Mouse (Mus musculus) neural tube, embryonic 13.5 days (tissue): ENCODE measurements at regions not wholly inside any gene's neighbourhood (a gene's known extent, or its start where the extent isn't known, plus 50 kb on each side); places are given as distances from the start of the nearest gene placed in this dataset.
"Not testable (repeated sequence)": the region's sequence is repeated elsewhere in the genome, so short reads cannot be mapped to it uniquely, and the experiment has no call there.

Experiments used
- ATAC-seq: fragments of 200-750 bp; cut with Nextera tagmentation; 2 replicates; pipeline ENCODE4 v1.8.0; 2017; ENCODE audit warnings: low read depth, mild to moderate bottlenecking, moderate TSS enrichment, moderate library complexity
- H3K27ac ChIP-seq: fragments of 300-500 bp; sonication (generic); replicated peaks from 2 replicates; pipeline ENCODE4 v1.5.1; 2015; ENCODE audit warnings: moderate library complexity, mild to moderate bottlenecking, inconsistent platforms
- H3K27me3 ChIP-seq: fragments of 300-500 bp; sonication (generic); 2 replicates; pipeline ENCODE4 v1.6.1; 2015; ENCODE audit warnings: mild to moderate bottlenecking, inconsistent platforms
- H3K36me3 ChIP-seq: fragments of 300-500 bp; sonication (generic); 2 replicates; pipeline ENCODE4 v1.6.1; 2015; ENCODE audit warnings: mild to moderate bottlenecking, inconsistent platforms
- H3K4me1 ChIP-seq: fragments of 300-500 bp; sonication (generic); replicated peaks from 2 replicates; pipeline ENCODE4 v1.6.1; 2015; ENCODE audit warnings: inconsistent platforms
- H3K4me2 ChIP-seq: fragments of 300-500 bp; sonication (generic); 2 replicates; pipeline ENCODE4 v1.6.1; 2015; ENCODE audit warnings: inconsistent platforms, mild to moderate bottlenecking, moderate library complexity
- H3K4me3 ChIP-seq: fragments of 300-500 bp; sonication (generic); 2 replicates; pipeline ENCODE4 v1.5.1; 2015; ENCODE audit warnings: mild to moderate bottlenecking, inconsistent platforms
- H3K9ac ChIP-seq: fragments of 300-500 bp; sonication (generic); 2 replicates; pipeline ENCODE4 v1.6.1; 2015; ENCODE audit warnings: moderate library complexity, mild to moderate bottlenecking, inconsistent platforms
- H3K9me3 ChIP-seq: fragments of 300-500 bp; sonication (generic); 2 replicates; pipeline ENCODE4 v1.6.1; 2016; ENCODE audit warnings: inconsistent platforms
- WGBS: fragments of 180-500 bp; shearing (Covaris S2); methylation state at CpG from one replicate; pipeline ENCODE4 v1.1.7; 2015; 5-methylcytosine and 5-hydroxymethylcytosine counted together

- no peaks in the 10 kb centered on the region for H3K9me3 ChIP-seq
- H3K4me1 ChIP-seq, result no peaks in the 10 kb centered on the region
- H3K4me3 ChIP-seq, result no peak overlapping the region
- no peak for ATAC-seq
- WGBS, result 91% methylated on average over 1 of the region's 1 CpGs
- no peaks in the 10 kb centered on the region for H3K36me3 ChIP-seq
- H3K9ac ChIP-seq, result no peak overlapping the region
- no peaks in the 10 kb centered on the region for H3K27me3 ChIP-seq
- H3K4me2 ChIP-seq, result no peak overlapping the region
- H3K27ac ChIP-seq, result no peak overlapping the region
Observed at GRCm38 (mm10) chr13:7967886-7968285, 234.8 kb upstream of the Adarb2 start.

DNA sequence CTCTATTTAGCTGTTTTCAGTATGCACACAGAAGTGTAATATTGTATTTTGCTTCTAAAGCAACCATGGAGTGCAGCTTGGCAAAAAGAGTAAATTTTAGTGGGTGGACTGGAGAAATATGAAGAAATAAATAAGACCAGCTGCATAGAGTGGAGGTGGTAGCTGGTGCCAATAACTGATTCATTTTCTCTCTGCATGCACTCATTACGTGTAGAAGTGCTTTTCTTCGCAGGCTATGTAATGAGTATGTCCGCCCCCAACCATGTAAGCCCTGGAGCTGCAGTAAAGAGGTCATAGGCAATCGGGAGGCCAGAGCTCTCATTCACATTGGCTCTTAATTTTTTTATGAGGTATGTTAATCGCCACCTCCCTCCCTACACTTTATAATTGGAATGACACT, 208.5 kb upstream of the Adarb2 start:
- Histone ChIP-seq H3K27me3 (no peaks in the 10 kb centered on the region), H3K9ac (no peak overlapping the region), H3K4me3 (no peak overlapping the region), H3K36me3 (no peaks in the 10 kb centered on the region), H3K4me1 (no peaks in the 10 kb centered on the region), H3K4me2 (no peak overlapping the region), H3K27ac (no peak overlapping the region), H3K9me3 (no peaks in the 10 kb centered on the region)
- ATAC-seq, result peak; percentile 36; the same call in 1 of the 2 replicates
- 71% methylated on average over 5 of the region's 5 CpGs for WGBS

DNA sequence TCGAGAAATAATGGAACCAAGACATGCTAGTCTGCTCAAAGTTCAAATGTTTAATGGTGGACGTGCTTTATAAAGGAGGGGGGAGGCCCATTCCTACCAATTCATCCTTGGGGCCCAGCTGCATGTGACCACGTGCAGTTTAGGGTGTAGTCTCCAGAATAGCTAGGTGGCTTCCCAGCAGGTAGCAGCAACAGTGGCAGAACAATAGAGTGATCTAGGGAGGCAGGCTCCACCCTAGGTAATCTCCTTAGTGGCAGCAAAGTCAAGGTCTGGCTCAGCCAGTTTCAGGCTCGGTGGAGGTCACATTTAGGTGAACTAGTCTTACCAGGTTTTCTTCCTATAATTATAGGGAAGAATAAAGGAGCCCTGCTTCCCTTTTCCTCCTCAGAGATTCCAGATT, 172.6 kb upstream of the Adarb2 start:
- WGBS, result 73% methylated on average over 4 of the region's 4 CpGs
- H3K4me1 ChIP-seq, ATAC-seq: not testable (repeated sequence)

GRCm38 (mm10) chr13:8050930-8051495, 151.7 kb upstream of the Adarb2 start:
- Histone ChIP-seq H3K9me3 (no peaks in the 10 kb centered on the region), H3K9ac (no peak overlapping the region), H3K4me2 (no peak overlapping the region), H3K36me3 (no peaks in the 10 kb centered on the region), H3K4me3 (no peak overlapping the region), H3K4me1 (no peaks in the 10 kb centered on the region), H3K27ac (no peak overlapping the region), H3K27me3 (no peaks in the 10 kb centered on the region)
- ATAC-seq, result no peak
- WGBS, result 67% methylated on average over 3 of the region's 3 CpGs

More for the DNA sequence above, 172.6 kb upstream of the Adarb2 start:
- H3K36me3 ChIP-seq, H3K4me3 ChIP-seq, H3K4me2 ChIP-seq, H3K27me3 ChIP-seq, H3K9me3 ChIP-seq, H3K27ac ChIP-seq, H3K9ac ChIP-seq: not testable (repeated sequence)

DNA sequence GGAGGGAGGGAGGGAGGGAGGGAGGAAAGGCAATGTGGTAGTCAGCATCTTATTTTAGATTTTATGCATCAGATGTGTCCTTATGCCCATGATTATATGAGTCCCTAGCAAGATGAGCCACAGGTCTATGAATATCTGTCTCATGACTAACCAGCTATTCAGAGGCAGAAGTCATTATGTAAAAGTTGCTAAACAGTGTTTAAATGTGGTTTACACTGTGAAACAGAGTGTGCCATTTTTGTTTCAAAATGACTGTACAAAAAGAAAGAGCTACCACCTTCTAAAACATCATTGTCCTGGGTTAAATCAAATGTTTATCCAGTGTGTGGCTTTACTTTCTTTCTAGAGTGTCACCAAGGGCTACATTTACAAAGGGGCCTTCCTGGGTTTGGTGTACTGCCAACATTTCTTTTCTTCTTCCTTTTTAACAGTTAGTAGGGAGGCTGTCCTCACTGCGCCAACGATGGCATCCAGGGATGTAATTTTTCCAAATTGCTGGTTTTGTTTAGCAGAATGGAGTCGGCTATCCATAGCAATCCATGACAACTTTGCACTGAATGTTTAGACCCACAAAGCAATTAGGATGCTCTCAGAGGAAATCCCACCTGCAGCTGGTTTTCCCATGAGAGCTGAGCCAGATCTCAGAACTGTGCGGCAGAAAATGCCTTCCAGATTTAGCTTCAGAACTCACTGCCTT, 146.4 kb upstream of the Adarb2 start:
- no peak overlapping the region for H3K4me3 ChIP-seq
- no peaks in the 10 kb centered on the region for H3K9me3 ChIP-seq
- H3K36me3 ChIP-seq, result no peaks in the 10 kb centered on the region
- H3K4me2 ChIP-seq, result no peak overlapping the region
- WGBS, result 58% methylated on average over 4 of the region's 4 CpGs
- ATAC-seq, result no peak
- no peaks in the 10 kb centered on the region for H3K27me3 ChIP-seq
- H3K27ac ChIP-seq, result no peak overlapping the region
- no peaks in the 10 kb centered on the region for H3K4me1 ChIP-seq
- H3K9ac ChIP-seq, result no peak overlapping the region

- no peaks in the 10 kb centered on the region for H3K27me3 ChIP-seq
Observed at GRCm38 (mm10) chr13:8087154-8087553, 115.5 kb upstream of the Adarb2 start.

GRCm38 (mm10) chr13:8089519-8089918, 113.1 kb upstream of the Adarb2 start:
- Histone ChIP-seq H3K9me3 (no peaks in the 10 kb centered on the region), H3K27ac (no peak overlapping the region), H3K4me2 (no peak overlapping the region), H3K4me3 (no peak overlapping the region), H3K36me3 (no peaks in the 10 kb centered on the region), H3K27me3 (no peaks in the 10 kb centered on the region), H3K9ac (no peak overlapping the region), H3K4me1 (no peaks in the 10 kb centered on the region)
- WGBS, result 64% methylated on average over 4 of the region's 4 CpGs
- no peak for ATAC-seq

More at GRCm38 (mm10) chr13:8087154-8087553, 115.5 kb upstream of the Adarb2 start:
- Histone ChIP-seq H3K36me3 (no peaks in the 10 kb centered on the region), H3K4me3 (no peak overlapping the region), H3K4me1 (no peaks in the 10 kb centered on the region), H3K4me2 (no peak overlapping the region), H3K9ac (no peak overlapping the region), H3K9me3 (no peaks in the 10 kb centered on the region), H3K27ac (no peak overlapping the region)
- 82% methylated on average over 2 of the region's 2 CpGs for WGBS
- ATAC-seq, result no peak

DNA sequence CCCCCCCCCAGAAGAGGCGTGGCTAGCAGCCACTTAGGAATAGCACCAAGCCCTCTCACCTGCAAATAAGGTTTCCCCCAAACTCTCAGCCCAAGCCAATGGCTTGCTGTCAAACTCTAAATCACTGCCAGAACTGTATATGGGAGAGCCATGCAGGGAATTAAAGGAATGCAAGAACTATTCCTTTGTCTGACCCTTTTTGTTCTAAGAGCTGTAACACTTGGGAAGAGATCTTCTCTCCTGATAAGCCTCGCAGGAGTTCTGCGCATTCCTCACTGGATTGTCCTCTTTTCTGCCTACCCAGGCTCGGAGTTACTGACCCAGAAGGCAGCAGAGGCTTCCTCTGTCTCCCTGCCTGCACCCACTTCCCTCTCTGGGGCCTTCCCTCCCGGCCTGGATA, 94.0 kb upstream of the Adarb2 start:
- Histone ChIP-seq H3K9ac (no peak overlapping the region), H3K4me2 (no peak overlapping the region), H3K4me1 (peaks cover 6% of the 10 kb centered on the region), H3K27ac (no peak overlapping the region), H3K9me3 (no peaks in the 10 kb centered on the region), H3K36me3 (no peaks in the 10 kb centered on the region), H3K4me3 (no peak overlapping the region), H3K27me3 (no peaks in the 10 kb centered on the region)
- no peak for ATAC-seq
- WGBS, result 32% methylated on average over 5 of the region's 5 CpGs

DNA sequence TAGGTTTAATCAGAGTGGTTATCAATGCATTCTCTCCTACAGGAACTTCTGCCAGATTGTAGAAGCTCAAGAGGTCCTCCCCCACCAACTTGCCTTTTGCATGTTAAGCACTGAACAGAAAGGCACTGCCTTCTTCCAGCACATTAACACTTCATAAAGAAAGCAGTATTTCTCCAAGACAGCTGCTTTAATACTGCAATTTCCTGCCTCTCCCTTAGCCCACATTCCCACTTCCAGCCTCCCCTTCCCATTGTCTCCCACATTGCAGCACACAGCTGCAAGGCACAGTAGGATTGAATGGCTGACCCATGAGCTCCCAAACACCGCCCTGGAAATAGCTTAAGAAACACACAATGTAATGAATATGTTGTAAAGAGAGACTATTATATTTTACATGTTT, 89.7 kb upstream of the Adarb2 start:
- Histone ChIP-seq H3K27ac (no peak overlapping the region), H3K27me3 (no peaks in the 10 kb centered on the region), H3K4me3 (no peak overlapping the region), H3K9ac (no peak overlapping the region), H3K4me2 (no peak overlapping the region), H3K9me3 (no peaks in the 10 kb centered on the region), H3K4me1 (peaks cover 6% of the 10 kb centered on the region), H3K36me3 (no peaks in the 10 kb centered on the region)
- ATAC-seq, result peak; percentile 72
- 12% methylated on average over 1 of the region's 1 CpGs for WGBS

DNA sequence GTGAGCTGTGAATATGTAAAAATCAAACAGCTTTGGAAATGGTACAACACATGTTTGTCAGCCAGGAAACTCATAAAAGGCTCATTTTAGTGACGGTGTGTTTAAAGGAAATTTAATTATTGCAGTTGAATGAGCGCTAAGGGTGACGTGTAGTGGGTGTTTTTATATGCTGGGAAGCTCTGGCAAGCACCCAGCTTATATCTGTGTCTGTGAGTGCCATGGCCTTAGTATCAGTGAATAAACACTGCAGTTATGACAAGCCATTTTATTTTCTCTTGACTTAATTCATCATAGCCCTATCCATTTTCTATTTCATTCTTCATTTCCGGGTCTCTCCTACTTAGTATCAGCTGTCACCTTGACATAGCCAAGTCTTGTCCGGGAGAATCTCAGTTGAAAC, 83.7 kb upstream of the Adarb2 start:
- H3K36me3 ChIP-seq, result no peaks in the 10 kb centered on the region
- 72% methylated on average over 5 of the region's 5 CpGs for WGBS
- H3K4me1 ChIP-seq, result no peaks in the 10 kb centered on the region
- H3K27me3 ChIP-seq, result no peaks in the 10 kb centered on the region
- H3K4me2 ChIP-seq, result no peak overlapping the region
- no peaks in the 10 kb centered on the region for H3K9me3 ChIP-seq
- H3K27ac ChIP-seq, result no peak overlapping the region
- no peak for ATAC-seq
- H3K9ac ChIP-seq, result no peak overlapping the region
- no peak overlapping the region for H3K4me3 ChIP-seq

GRCm38 (mm10) chr13:8119986-8120385, 82.7 kb upstream of the Adarb2 start:
- Histone ChIP-seq H3K9ac (no peak overlapping the region), H3K27ac (no peak overlapping the region), H3K27me3 (no peaks in the 10 kb centered on the region), H3K36me3 (no peaks in the 10 kb centered on the region), H3K9me3 (no peaks in the 10 kb centered on the region), H3K4me1 (no peaks in the 10 kb centered on the region), H3K4me2 (no peak overlapping the region), H3K4me3 (no peak overlapping the region)
- WGBS, result 87% methylated on average over 2 of the region's 2 CpGs
- no peak for ATAC-seq

DNA sequence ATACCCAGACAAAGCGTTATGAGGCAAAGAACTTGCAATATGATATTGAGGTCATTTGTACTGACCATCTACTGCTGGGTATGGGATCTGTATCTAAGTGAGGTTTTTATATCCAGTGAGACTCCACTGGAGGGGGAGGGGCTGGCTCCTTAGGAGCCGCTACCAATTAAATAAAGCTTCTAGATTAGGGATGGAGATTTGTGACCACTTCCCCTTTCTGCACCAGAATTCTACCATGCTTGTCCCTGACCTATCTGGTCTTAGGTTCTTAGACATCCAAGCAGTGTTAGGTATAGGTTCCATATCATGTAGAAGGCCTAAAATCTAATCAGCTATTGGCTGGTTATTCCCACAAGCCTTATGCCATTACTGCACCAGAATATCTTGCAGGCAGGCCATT, 67.9 kb upstream of the Adarb2 start:
- Histone ChIP-seq H3K27ac (no peak overlapping the region), H3K4me3 (no peak overlapping the region), H3K9ac (no peak overlapping the region), H3K36me3 (no peaks in the 10 kb centered on the region), H3K4me1 (no peaks in the 10 kb centered on the region), H3K9me3 (no peaks in the 10 kb centered on the region), H3K4me2 (no peak overlapping the region), H3K27me3 (no peaks in the 10 kb centered on the region)
- WGBS, result 94% methylated on average over 2 of the region's 2 CpGs
- no peak for ATAC-seq

- Histone ChIP-seq H3K27me3 (no peaks in the 10 kb centered on the region), H3K27ac (no peak overlapping the region), H3K4me2 (no peak overlapping the region), H3K9ac (no peak overlapping the region), H3K9me3 (no peaks in the 10 kb centered on the region), H3K36me3 (no peaks in the 10 kb centered on the region), H3K4me3 (no peak overlapping the region), H3K4me1 (no peaks in the 10 kb centered on the region)
- no peak for ATAC-seq
- WGBS, result 73% methylated on average over 1 of the region's 1 CpGs
Observed at GRCm38 (mm10) chr13:8139396-8139795, 63.3 kb upstream of the Adarb2 start.
